Mouse (Mus musculus) splenic B cell, adult 2 months (primary cell): ENCODE measurements at regions not wholly inside any gene's neighbourhood (a gene's known extent, or its start where the extent isn't known, plus 50 kb on each side); places are given as distances from the start of the nearest gene placed in this dataset.

Source experiments
- DNase-seq: peaks from one replicate; pipeline ENCODE4 v3.0.0-alpha.2; 2011; ENCODE audit warnings: low read depth, low spot score
- H3K27me3 ChIP-seq: 2 replicates; pipeline ENCODE4 v1.6.1; 2012; ENCODE audit warnings: mild to moderate bottlenecking, low read length, moderate library complexity, mixed read lengths; ENCODE audit not compliant: control insufficient read depth, poor library complexity, insufficient read depth, severe bottlenecking
- H3K36me3 ChIP-seq: 2 replicates; pipeline ENCODE4 v1.6.1; 2012; ENCODE audit warnings: mild to moderate bottlenecking, low read length, moderate library complexity, mixed read lengths; ENCODE audit not compliant: control insufficient read depth, poor library complexity, insufficient read depth, severe bottlenecking

- no peaks in the 10 kb centered on the region for H3K27me3 ChIP-seq
- DNase-seq: no peak
Measured at GRCm38 (mm10) chr13:97640236-97640635, 120.2 kb downstream of the Gm10260 start.

GRCm38 (mm10) chr13:97639656-97640055 lies 120.8 kb downstream of the Gm10260 start:
- Histone ChIP-seq H3K27me3 (no peaks in the 10 kb centered on the region), H3K36me3 (no peaks in the 10 kb centered on the region)
- no peak for DNase-seq

More at GRCm38 (mm10) chr13:97640236-97640635, 120.2 kb downstream of the Gm10260 start:
- H3K36me3 ChIP-seq: no peaks in the 10 kb centered on the region

DNA sequence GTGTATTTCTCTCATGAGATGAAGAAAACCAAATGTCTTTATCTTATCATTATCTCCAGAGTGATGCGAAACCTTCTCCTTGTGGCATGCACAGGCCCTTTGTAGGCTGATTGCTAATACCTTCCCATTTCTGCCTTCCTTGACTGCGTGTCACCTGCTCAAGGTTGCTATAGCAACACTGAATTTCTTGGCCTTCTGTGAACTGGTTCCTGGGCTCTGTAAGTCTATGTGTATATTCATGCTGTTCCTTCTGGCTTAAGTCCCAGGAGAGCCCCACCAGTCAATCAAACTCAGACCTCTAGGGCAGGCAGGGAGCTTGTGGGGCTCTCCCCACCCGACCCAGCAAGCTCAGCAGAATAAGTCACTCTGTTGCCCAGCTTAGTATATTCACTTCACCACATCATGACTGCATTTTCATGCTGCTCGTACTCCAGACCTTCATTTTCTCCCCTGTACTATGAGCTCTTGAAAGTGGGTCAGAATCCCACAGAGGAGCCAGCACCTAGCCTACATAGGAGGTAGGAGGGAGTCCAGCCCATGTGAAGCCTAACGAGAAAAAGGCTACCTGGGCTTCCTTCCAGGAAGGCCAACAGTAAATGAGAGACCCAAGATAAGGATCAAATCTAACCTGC lies 121.9 kb downstream of the Gm10260 start:
- Histone ChIP-seq H3K27me3 (no peaks in the 10 kb centered on the region), H3K36me3 (no peaks in the 10 kb centered on the region)
- DNase-seq: no peak

DNA sequence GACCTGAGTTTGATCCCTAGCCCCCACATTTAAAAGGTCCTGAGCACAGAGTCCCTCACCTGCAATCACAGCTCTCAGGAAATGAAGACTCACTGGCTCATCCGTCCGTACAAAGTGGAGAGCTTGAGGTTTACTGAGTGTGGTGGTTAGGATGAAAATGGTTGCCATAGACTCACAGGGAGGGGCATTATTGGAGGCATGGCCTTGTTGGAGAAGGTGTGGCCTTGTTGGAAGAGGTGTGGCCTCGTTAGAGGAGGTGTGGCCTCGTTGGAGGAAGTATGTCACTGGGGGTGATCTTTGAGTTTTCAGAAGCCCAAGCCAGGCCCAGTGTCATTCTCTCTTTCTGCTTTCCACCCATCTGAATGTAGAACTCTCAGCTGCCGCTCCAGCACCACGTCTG lies 122.9 kb downstream of the Gm10260 start:
- DNase-seq: no peak
- Histone ChIP-seq H3K27me3 (no peaks in the 10 kb centered on the region), H3K36me3 (no peaks in the 10 kb centered on the region)

DNA sequence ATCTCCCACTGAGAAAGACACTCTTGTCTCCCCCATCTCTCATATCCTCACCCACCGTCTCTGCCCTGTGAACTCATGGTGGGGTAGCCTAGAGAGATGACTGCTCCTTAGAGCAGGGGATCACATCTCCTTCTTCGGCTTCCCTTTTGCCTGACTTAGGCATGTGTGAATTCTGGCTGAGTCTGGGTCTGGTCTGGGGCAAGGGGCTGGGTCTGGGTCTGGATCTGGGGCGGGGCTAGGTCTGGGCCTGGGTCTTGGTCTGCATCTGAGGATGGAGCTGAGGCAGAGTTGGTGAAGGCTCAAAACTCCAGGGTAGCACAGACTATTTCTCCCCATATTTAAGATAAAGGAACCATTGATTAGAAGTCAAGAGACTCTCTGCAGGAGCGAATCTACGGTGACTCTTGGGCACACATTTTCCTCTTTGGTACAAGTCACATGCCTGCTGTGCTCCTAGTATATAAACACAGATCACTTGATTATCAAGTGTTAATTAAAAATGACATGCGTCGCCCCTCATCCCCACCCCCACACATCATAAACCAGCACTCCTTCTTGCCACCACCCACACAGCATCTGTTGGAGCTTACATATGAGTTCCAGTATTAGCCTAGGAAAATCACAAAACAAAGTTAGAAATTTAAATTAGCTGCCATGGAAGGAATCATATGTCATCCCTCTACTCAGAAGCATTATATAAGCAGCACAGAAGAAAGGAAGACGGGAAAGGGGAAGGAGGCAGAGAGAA lies 126.2 kb downstream of the Gm10260 start:
- DNase-seq: no peak
- no peaks in the 10 kb centered on the region for H3K27me3 ChIP-seq
- H3K36me3 ChIP-seq: no peaks in the 10 kb centered on the region

DNA sequence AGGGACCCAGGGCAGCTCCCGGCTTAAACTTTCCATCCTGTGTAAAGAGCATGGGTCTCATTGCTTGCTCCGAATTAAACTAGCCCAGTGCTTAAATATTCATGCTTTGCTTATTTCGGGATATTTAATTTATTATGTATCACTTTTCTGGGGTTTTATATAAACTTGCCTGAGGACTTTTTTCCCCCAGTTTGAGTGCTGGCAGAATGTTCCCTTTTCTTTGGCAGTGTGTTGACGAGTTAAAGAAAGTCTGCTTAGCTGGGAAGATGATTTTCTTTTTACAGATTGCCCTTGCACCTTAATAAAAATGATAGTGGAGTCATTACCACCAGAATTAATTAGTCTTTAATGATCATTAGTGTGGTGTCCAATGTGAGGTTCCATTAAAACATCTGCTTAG lies 126.9 kb downstream of the Gm10260 start:
- H3K27me3 ChIP-seq: no peaks in the 10 kb centered on the region
- H3K36me3 ChIP-seq: no peaks in the 10 kb centered on the region
- DNase-seq: no peak

DNA sequence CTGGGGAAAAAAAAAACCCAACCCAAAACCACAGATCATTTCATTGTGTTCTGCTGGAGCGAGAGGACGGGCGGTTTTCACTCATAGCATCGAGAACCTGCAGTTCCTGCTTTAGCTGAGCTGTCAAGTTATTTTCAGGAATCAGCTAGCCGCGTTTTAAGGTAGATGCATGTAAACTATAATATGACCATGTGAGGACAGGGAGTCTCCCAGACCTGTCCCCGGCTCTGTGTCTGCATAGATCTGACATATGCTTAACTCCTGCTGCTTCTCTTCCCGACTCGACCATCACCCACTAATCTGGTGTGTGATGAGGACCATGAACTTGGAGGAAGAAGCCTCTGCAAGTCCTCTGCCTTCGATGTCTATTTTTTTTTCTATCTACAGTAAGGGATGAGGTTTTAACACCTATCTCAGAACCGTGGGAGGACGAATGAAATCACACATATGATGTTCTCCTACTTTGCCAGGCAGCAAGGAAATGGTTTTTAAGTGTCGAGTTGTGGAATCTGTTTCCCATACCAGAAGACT lies 128.5 kb downstream of the Gm10260 start:
- Histone ChIP-seq H3K27me3 (no peaks in the 10 kb centered on the region), H3K36me3 (no peaks in the 10 kb centered on the region)
- DNase-seq: no peak

- Histone ChIP-seq H3K27me3 (no peaks in the 10 kb centered on the region), H3K36me3 (no peaks in the 10 kb centered on the region)
- DNase-seq: no peak
Measured at GRCm38 (mm10) chr13:97630921-97631320, 129.5 kb downstream of the Gm10260 start.

DNA sequence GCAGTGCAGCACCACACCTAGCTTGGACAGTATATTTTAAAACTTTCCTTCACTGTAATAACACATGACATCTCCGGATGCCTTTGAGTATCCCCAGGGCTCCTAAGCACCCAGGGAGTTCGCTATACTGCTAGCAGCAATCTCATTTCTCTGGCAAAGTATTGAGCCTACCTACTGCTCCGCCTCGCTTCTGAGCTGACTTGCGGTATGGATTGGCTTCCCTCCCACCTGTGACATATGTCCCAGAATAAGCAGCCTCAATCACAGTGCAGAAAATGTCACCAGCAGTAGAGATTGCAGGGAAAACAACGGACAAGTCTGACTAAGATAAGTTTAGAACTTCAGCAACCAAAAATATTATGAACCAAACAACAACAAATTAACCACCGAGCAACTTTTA lies 131.8 kb downstream of the Gm10260 start:
- no peak for DNase-seq
- Histone ChIP-seq H3K36me3 (no peaks in the 10 kb centered on the region), H3K27me3 (no peaks in the 10 kb centered on the region)

- no peaks in the 10 kb centered on the region for H3K27me3 ChIP-seq
- no peak for DNase-seq
- no peaks in the 10 kb centered on the region for H3K36me3 ChIP-seq
Measured at GRCm38 (mm10) chr13:97627247-97627646, 133.2 kb downstream of the Gm10260 start.

GRCm38 (mm10) chr13:97626786-97627185 lies 133.6 kb downstream of the Gm10260 start:
- no peaks in the 10 kb centered on the region for H3K27me3 ChIP-seq
- no peaks in the 10 kb centered on the region for H3K36me3 ChIP-seq
- no peak for DNase-seq

- H3K27me3 ChIP-seq: no peaks in the 10 kb centered on the region
- no peaks in the 10 kb centered on the region for H3K36me3 ChIP-seq
- DNase-seq: no peak
Measured at GRCm38 (mm10) chr13:97626116-97626515, 134.3 kb downstream of the Gm10260 start.

DNA sequence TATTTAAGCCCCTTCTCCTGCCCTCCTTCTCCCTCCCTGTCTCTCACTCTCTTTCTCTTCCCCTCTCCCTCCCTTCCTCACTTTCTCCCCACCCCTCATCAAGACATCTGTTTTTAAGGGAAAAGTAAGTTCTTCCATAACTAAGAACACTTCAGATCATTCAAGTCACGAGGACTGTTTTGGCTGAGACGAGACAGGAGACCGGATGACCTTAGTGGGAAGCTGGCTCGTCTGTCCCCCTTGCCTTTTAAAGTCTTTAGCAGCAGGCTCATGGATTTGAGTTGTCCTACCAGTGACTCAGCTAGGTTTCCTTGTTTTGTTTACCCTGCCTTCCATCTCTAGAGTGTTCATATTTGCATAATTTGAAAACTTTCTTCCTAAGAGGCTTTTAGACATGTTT lies 135.0 kb downstream of the Gm10260 start:
- DNase-seq: no peak
- Histone ChIP-seq H3K36me3 (no peaks in the 10 kb centered on the region), H3K27me3 (no peaks in the 10 kb centered on the region)

DNA sequence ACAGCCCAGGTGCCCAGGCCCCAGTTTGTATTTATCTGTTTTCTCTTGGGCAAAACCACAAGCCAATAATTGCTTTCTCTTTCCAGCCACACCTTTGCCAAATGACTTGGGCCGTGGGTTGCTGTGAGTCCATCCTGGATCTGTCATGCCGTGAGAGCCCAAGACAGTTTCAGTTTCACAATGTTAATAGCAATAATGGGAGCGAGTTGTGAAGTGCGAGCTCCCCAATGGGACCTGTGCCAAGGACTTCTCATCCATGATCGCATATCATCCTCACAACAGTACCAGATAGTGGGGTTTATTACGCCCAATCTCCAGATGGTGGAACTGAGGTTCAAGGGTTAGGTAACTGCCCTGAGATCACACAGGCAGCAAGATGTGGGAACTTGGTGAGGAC lies 142.2 kb downstream of the Gm10260 start:
- H3K27me3 ChIP-seq: no peaks in the 10 kb centered on the region

DNA sequence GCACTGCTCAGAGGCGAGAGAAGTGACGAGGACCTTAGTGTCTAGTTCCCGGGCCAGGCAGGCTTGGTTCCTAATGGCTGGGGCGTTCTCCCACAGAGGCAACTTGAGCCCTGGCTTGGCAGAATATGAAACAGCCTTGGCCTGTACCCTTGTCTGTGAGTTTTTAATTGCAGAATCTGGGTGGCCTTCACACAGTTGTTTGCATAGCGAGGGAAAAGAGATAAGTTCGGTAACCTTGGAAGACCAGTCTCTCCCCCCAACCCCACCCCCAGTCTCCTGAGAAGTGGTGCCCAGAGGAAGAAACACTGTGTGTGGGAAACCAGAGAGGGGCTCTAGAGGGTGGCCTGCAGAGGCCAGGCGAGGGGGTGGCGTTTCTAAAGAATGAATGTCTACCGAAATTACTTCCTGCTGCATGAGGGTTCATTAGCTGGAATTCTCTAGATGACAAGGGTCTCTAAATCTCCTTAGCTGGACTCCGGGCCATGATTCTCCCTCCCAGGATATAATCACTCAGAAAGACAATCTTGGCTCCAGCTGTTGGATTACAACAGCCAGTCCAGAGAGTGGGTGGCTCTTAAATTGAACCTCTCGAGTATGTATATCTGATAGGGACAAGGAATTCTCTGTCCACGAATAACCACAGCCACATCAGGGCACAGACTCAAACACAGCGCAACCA lies 142.8 kb downstream of the Gm10260 start:
- no peaks in the 10 kb centered on the region for H3K27me3 ChIP-seq
- no peak for DNase-seq

More for the DNA sequence above, 142.2 kb downstream of the Gm10260 start:
- DNase-seq: no peak
- no peaks in the 10 kb centered on the region for H3K36me3 ChIP-seq

More for the DNA sequence above, 142.8 kb downstream of the Gm10260 start:
- no peaks in the 10 kb centered on the region for H3K36me3 ChIP-seq
